Mouse (Mus musculus) midbrain, embryonic 15.5 days (tissue): ENCODE results near the gene Tanc1. TPM values are rescaled to one million over a fixed set of nuclear protein-coding genes. Genes with fewer than 3 reads are reported as not detected.

ENCODE experiments used
- ATAC-seq: fragments of 200-750 bp; cut with Nextera tagmentation; replicated peaks from 2 replicates; pipeline ENCODE4 v1.8.0; 2017; ENCODE audit warnings: moderate TSS enrichment
- H3K27ac ChIP-seq: fragments of 300-500 bp; sonication (generic); 2 replicates; pipeline ENCODE4 v1.5.1; 2015; ENCODE audit warnings: mild to moderate bottlenecking, inconsistent platforms
- H3K27me3 ChIP-seq: fragments of 300-500 bp; sonication (generic); replicated peaks from 2 replicates; pipeline ENCODE4 v1.6.1; 2015; ENCODE audit warnings: inconsistent platforms
- H3K36me3 ChIP-seq: fragments of 300-500 bp; sonication (generic); replicated peaks from 2 replicates; pipeline ENCODE4 v1.6.1; 2015; ENCODE audit warnings: inconsistent platforms
- H3K4me1 ChIP-seq: fragments of 300-500 bp; sonication (generic); 2 replicates; pipeline ENCODE4 v1.6.1; 2015; ENCODE audit warnings: inconsistent platforms
- H3K4me2 ChIP-seq: fragments of 300-500 bp; sonication (generic); 2 replicates; pipeline ENCODE4 v1.6.1; 2015; ENCODE audit warnings: inconsistent platforms, mild to moderate bottlenecking, moderate library complexity
- H3K4me3 ChIP-seq: fragments of 300-500 bp; sonication (generic); 2 replicates; pipeline ENCODE4 v1.5.1; 2015; ENCODE audit warnings: mild to moderate bottlenecking, inconsistent platforms
- H3K9ac ChIP-seq: fragments of 300-500 bp; sonication (generic); 2 replicates; pipeline ENCODE4 v1.6.1; 2015; ENCODE audit warnings: mild to moderate bottlenecking, inconsistent platforms
- H3K9me3 ChIP-seq: fragments of 300-500 bp; sonication (generic); 2 replicates; pipeline ENCODE4 v1.6.1; 2016; ENCODE audit warnings: inconsistent platforms
- WGBS: fragments of 180-500 bp; shearing (Covaris S2); methylation state at CpG from one replicate; pipeline ENCODE4 v1.1.7; 2015; ENCODE audit warnings: mixed read lengths; 5-methylcytosine and 5-hydroxymethylcytosine counted together
- polyA plus RNA-seq: library from polyadenylated mRNA; unstranded; fragments of >200 nt; fragmentation: Nextera tagmentation; extraction: Ambion mirVana; gene quantifications from 2 replicates; pipeline ENCODE4 v1.2.1, GENCODE M21; 2015

The Tanc1 gene
- polyA plus RNA-seq, 1 experiment from 2014 or later: 6.8 TPM

GRCm38 (mm10) chr2:59824289-59824688 lies 212.4 kb downstream of the Tanc1 start:
- no peak for ATAC-seq
- Histone ChIP-seq H3K4me1 (peaks cover 25% of the 10 kb centered on the region), H3K9ac (no peak overlapping the region), H3K36me3 (no peaks in the 10 kb centered on the region), H3K4me3 (no peak overlapping the region), H3K27ac (no peak overlapping the region), H3K27me3 (no peaks in the 10 kb centered on the region), H3K4me2 (no peak overlapping the region), H3K9me3 (no peaks in the 10 kb centered on the region)
- 65% methylated on average over 8 of the region's 8 CpGs for WGBS

- Histone ChIP-seq H3K27me3 (no peaks in the 10 kb centered on the region), H3K27ac (no peak overlapping the region), H3K9ac (no peak overlapping the region), H3K9me3 (no peaks in the 10 kb centered on the region), H3K36me3 (no peaks in the 10 kb centered on the region), H3K4me2 (no peak overlapping the region), H3K4me1 (peaks cover 27% of the 10 kb centered on the region), H3K4me3 (no peak overlapping the region)
- ATAC-seq: no peak
- 82% methylated on average over 4 of the region's 4 CpGs for WGBS
Observed at GRCm38 (mm10) chr2:59825380-59825779, 213.5 kb downstream of the Tanc1 start.

DNA sequence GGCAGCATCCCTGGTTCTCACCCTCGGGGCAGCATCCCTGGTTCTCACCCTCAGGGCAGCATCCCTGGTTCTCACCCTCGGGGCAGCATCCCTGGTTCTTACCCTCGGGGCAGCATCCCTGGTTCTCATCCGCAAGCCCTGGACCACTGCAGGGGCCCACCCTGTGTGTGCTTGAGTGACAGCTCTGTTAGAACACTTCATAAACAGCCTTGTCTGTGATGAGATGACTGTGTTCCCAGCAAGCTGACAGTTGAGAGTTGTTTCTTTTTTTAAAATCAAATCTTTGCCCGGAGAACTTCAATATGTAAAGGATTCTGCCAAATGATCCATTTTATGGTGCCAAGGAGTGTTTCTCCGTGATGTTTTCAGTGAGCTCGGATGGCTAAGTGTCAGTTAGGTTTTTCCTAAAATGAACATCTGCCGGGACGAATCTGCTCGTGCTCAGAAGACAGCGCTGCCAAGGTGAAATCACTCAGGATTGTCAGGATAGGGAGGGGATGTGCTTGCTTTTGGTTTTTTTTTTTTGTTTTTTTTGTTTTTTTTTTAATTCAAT lies 216.3 kb downstream of the Tanc1 start:
- H3K36me3 ChIP-seq: no peaks in the 10 kb centered on the region
- no peaks in the 10 kb centered on the region for H3K27me3 ChIP-seq
- no peak for ATAC-seq
- WGBS: 59% methylated on average over 11 of the region's 11 CpGs
- no peak overlapping the region for H3K27ac ChIP-seq
- H3K4me3 ChIP-seq: no peak overlapping the region
- H3K4me2 ChIP-seq: no peak overlapping the region
- no peak overlapping the region for H3K9ac ChIP-seq
- H3K9me3 ChIP-seq: no peaks in the 10 kb centered on the region
- peaks cover 31% of the 10 kb centered on the region for H3K4me1 ChIP-seq

DNA sequence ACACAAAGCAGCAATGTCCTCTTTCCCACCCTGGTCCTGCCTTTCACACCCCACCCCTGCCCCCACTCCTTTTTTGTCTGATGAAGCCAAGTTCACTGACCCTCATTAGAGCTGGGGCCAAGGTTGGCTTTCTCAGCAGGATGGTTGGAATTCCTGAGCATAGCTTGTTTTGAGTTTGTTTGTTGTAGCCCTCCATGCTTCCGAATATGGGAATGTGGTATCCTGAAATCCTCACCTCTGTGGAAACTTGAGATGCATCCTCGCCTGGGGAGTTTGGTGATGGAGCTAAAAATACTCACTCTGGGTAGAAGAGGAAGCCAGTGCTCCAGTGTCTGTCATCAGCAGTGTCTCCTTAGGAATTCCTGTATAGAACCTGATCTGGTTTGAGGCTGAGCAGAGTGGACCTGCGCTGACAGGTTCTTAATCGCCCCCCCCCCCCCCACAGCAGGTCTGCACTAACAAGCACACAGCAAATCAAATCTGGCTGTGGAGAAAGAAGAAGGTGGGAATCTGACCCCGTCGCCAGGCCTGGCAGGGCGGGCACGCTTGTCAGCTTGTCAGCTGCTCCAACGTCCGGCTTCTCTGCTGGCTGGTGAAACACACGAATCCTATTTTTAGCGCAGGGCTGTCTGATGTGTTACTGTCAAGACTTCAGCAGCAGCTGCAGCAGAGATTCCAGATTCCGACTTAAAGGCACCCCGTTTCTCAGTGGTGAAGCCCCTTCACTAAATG lies 217.1 kb downstream of the Tanc1 start:
- Histone ChIP-seq H3K27ac (peak overlapping the region; percentile 32), H3K4me2 (peak overlapping the region; percentile 10; the same call in 1 of the 2 replicates), H3K4me1 (peaks cover 31% of the 10 kb centered on the region), H3K9ac (no peak overlapping the region), H3K36me3 (no peaks in the 10 kb centered on the region), H3K27me3 (no peaks in the 10 kb centered on the region), H3K9me3 (no peaks in the 10 kb centered on the region), H3K4me3 (no peak overlapping the region)
- 35% methylated on average over 14 of the region's 14 CpGs for WGBS
- ATAC-seq: peak; percentile 44

DNA sequence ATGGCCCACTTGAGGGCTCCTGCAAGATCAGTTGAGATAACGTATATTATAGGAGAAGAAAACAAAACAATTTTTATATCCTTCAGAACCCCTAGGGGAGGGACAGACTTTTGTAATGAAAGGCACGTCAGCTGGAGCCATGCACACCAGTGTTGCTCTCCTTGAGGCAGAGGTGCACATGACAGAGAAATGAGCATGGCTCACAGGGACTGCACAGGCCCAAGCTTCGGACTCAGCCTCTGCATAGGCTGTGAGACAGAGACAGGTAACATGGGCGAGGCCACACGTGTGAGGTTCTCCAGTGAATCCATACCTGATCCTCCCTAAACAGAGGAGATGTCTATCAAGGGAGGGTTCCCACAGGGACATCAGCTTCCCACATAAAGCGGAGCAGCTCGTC lies 217.9 kb downstream of the Tanc1 start:
- Histone ChIP-seq H3K4me1 (peaks cover 31% of the 10 kb centered on the region), H3K36me3 (no peaks in the 10 kb centered on the region), H3K27ac (peak overlapping the region; percentile 32; the same call in 1 of the 2 replicates), H3K4me3 (no peak overlapping the region), H3K27me3 (no peaks in the 10 kb centered on the region), H3K9me3 (no peaks in the 10 kb centered on the region), H3K4me2 (no peak overlapping the region), H3K9ac (no peak overlapping the region)
- 78% methylated on average over 7 of the region's 7 CpGs for WGBS
- ATAC-seq: peak; percentile 50

- H3K27ac ChIP-seq: 0 out of 2 replicates have a peak overlapping the region, but pooled peaks have one; percentile 32
- whole genome bisulfite sequencing: 34% methylated on average over 9 of the region's 9 CpGs
- H3K4me3 ChIP-seq: no peak overlapping the region
- H3K27me3 ChIP-seq: no peaks in the 10 kb centered on the region
- no peaks in the 10 kb centered on the region for H3K9me3 ChIP-seq
- no peak overlapping the region for H3K9ac ChIP-seq
- no peaks in the 10 kb centered on the region for H3K36me3 ChIP-seq
- H3K4me1 ChIP-seq: peaks cover 31% of the 10 kb centered on the region
- H3K4me2 ChIP-seq: no peak overlapping the region
- ATAC-seq: peak; percentile 53
Observed at GRCm38 (mm10) chr2:59830151-59830550, 218.3 kb downstream of the Tanc1 start.

DNA sequence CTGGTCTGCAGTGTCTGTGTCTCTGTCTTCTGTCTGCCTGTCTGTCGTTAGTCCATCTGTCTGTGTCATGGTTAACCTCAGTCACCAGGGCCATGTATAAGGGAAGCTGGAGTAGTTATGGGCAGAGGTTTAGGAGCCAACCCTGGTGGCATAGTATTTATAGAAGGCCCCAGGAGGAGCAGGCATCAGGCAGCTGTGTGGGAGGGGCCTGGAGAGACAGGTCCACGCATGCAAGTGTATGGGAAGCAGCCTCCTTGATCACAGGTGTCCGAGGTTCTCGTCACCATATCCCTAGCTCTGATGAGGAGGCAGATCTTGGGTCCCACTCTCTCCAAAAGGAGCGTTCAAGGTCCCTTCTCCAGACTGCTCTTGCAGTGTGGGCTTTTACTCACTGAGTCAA lies 219.1 kb downstream of the Tanc1 start:
- peaks cover 31% of the 10 kb centered on the region for H3K4me1 ChIP-seq
- H3K9ac ChIP-seq: no peak overlapping the region
- no peak overlapping the region for H3K4me3 ChIP-seq
- no peaks in the 10 kb centered on the region for H3K27me3 ChIP-seq
- no peaks in the 10 kb centered on the region for H3K36me3 ChIP-seq
- H3K9me3 ChIP-seq: no peaks in the 10 kb centered on the region
- ATAC-seq: no peak
- no peak overlapping the region for H3K27ac ChIP-seq
- 92% methylated on average over 5 of the region's 5 CpGs for WGBS
- no peak overlapping the region for H3K4me2 ChIP-seq

- Histone ChIP-seq H3K27ac (no peak overlapping the region), H3K36me3 (no peaks in the 10 kb centered on the region), H3K4me2 (no peak overlapping the region), H3K9me3 (no peaks in the 10 kb centered on the region), H3K4me3 (no peak overlapping the region), H3K9ac (no peak overlapping the region), H3K27me3 (no peaks in the 10 kb centered on the region), H3K4me1 (peaks cover 31% of the 10 kb centered on the region)
- no peak for ATAC-seq
- 80% methylated on average over 7 of the region's 7 CpGs for WGBS
Observed at GRCm38 (mm10) chr2:59831831-59832230, 220.0 kb downstream of the Tanc1 start.

DNA sequence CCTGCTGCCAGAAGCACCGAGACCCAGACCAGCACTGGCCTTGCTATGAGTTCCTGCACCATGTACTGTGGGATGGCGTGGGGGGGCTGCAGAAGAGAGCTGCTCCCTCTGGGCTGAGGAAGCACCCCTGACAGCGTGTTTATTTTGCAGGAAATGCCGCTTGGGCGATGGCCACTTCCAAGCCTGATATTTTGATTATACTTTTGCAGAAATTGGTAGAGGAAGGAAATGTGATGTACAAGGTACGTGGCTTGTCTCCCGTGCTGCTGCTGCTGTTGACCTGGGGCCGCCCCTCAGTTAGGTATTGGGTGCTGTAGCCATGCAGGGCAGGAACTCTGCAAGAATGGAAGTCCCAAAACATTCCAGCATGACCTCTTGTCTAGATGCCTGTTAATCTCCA lies 227.0 kb downstream of the Tanc1 start:
- Histone ChIP-seq H3K4me1 (peaks cover 23% of the 10 kb centered on the region), H3K36me3 (no peaks in the 10 kb centered on the region), H3K9ac (no peak overlapping the region), H3K4me3 (no peak overlapping the region), H3K4me2 (no peak overlapping the region), H3K9me3 (no peaks in the 10 kb centered on the region), H3K27ac (peak overlapping the region; percentile 40; the same call in 1 of the 2 replicates), H3K27me3 (no peaks in the 10 kb centered on the region)
- WGBS: 93% methylated on average over 8 of the region's 8 CpGs
- no peak for ATAC-seq

DNA sequence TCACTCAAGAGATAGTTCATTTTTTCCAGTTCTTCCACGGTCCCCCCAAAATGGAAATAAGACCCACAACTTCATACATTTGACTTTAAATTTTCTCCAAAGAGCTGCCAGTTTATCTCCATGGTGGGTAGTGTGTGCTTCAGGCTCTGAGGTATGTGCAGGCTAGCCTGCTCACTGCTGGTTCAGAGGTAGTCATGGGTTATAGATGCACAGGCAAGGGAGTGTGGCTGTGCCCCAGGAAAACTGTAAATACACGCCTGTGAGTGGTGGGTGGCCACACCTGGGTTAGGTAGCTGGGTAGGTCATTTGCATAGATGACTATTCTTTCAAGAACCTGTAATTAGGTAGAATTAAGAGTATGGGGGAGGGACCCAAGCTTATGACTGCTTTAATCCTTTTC lies 227.9 kb downstream of the Tanc1 start:
- Histone ChIP-seq H3K9me3 (no peaks in the 10 kb centered on the region), H3K4me2 (no peak overlapping the region), H3K4me1 (peaks cover 23% of the 10 kb centered on the region), H3K9ac (no peak overlapping the region), H3K27me3 (no peaks in the 10 kb centered on the region), H3K4me3 (no peak overlapping the region), H3K27ac (peak overlapping the region; percentile 74), H3K36me3 (no peaks in the 10 kb centered on the region)
- ATAC-seq: peak; percentile 68
- WGBS: 72% methylated on average over 2 of the region's 2 CpGs

- Histone ChIP-seq H3K27me3 (no peaks in the 10 kb centered on the region), H3K27ac (peak overlapping the region; percentile 74), H3K4me1 (peaks cover 23% of the 10 kb centered on the region), H3K36me3 (no peaks in the 10 kb centered on the region), H3K4me3 (no peak overlapping the region), H3K9me3 (no peaks in the 10 kb centered on the region), H3K4me2 (no peak overlapping the region), H3K9ac (no peak overlapping the region)
- peak; percentile 53 for ATAC-seq
- WGBS: 18% methylated on average over 4 of the region's 4 CpGs
Observed at GRCm38 (mm10) chr2:59840191-59840590, 228.3 kb downstream of the Tanc1 start.

GRCm38 (mm10) chr2:59841189-59841939 lies 229.5 kb downstream of the Tanc1 start:
- Histone ChIP-seq H3K27me3 (no peaks in the 10 kb centered on the region), H3K4me2 (no peak overlapping the region), H3K27ac (peak overlapping the region; percentile 74), H3K9ac (no peak overlapping the region), H3K36me3 (no peaks in the 10 kb centered on the region), H3K9me3 (no peaks in the 10 kb centered on the region), H3K4me3 (no peak overlapping the region), H3K4me1 (peaks cover 23% of the 10 kb centered on the region)
- ATAC-seq: 0 out of 2 replicates have a peak, but pooled peaks have one; percentile 15
- WGBS: 65% methylated on average over 12 of the region's 12 CpGs
